Mouse (Mus musculus) MEL (cell line): ENCODE measurements around the gene Pih1d2. TPM values are rescaled to one million over a fixed set of nuclear protein-coding genes. Genes with fewer than 3 reads are reported as not detected.

Source experiments
- DNase-seq: peaks from one replicate; pipeline ENCODE4 v3.0.0; 2011; ENCODE audit warnings: low read depth, low spot score
- H3K27ac ChIP-seq: 2 replicates; pipeline ENCODE4 v1.5.1; 2012; ENCODE audit warnings: low read depth, mild to moderate bottlenecking, control low read depth, low read length, moderate library complexity; ENCODE audit not compliant: control insufficient read depth
- H3K27me3 ChIP-seq, 2 experiments: fragments of 150-350 bp in 1 of 2; sonication (generic) in 1 of 2; 2 replicates each; pipeline ENCODE4 v1.6.1; 2012; ENCODE audit warnings: low read length in 2 of 2, mild to moderate bottlenecking in 2 of 2, improper control_type of control experiment in 1 of 2, moderate library complexity in 1 of 2; ENCODE audit not compliant: insufficient read depth in 2 of 2, control insufficient read depth in 1 of 2
- H3K36me3 ChIP-seq, 2 experiments: 2 replicates each; pipeline ENCODE4 v1.6.1; 2012 to 2014; ENCODE audit warnings: low read length in 2 of 2, improper control_type of control experiment in 1 of 2, inconsistent platforms in 1 of 2, mild to moderate bottlenecking in 1 of 2; ENCODE audit not compliant: insufficient read depth in 2 of 2, control insufficient read depth in 1 of 2
- H3K4me1 ChIP-seq, 2 experiments: fragments of 150-350 bp in 1 of 2; sonication (generic) in 1 of 2; 2 replicates each; pipeline ENCODE4 v1.6.1; 2012; ENCODE audit warnings: low read length in 2 of 2, improper control_type of control experiment in 1 of 2, mild to moderate bottlenecking in 1 of 2; ENCODE audit not compliant: insufficient read depth in 2 of 2, control insufficient read depth in 1 of 2
- H3K4me3 ChIP-seq, 2 experiments: fragments of 150-350 bp in 1 of 2; sonication (generic) in 1 of 2; 2 replicates each; pipeline ENCODE4 v1.5.1; 2012; ENCODE audit warnings: low read depth in 2 of 2, low read length in 2 of 2, mild to moderate bottlenecking in 2 of 2, moderate library complexity in 2 of 2, control low read depth in 1 of 2, improper control_type of control experiment in 1 of 2; ENCODE audit not compliant: control insufficient read depth in 1 of 2, insufficient read depth in 1 of 2
- H3K79me2 ChIP-seq: 2 replicates; pipeline ENCODE4 v1.6.1; 2012; ENCODE audit warnings: mild to moderate bottlenecking, low read length, moderate library complexity; ENCODE audit not compliant: control insufficient read depth, poor library complexity, insufficient read depth
- H3K9ac ChIP-seq: 2 replicates; pipeline ENCODE4 v1.6.1; 2012; ENCODE audit warnings: low read depth, mild to moderate bottlenecking, control low read depth, low read length, moderate library complexity; ENCODE audit not compliant: control insufficient read depth, poor library complexity, severe bottlenecking
- H3K9me3 ChIP-seq: fragments of 150-350 bp; sonication (generic); replicated peaks from 2 replicates; pipeline ENCODE4 v1.6.1; 2012; ENCODE audit warnings: mild to moderate bottlenecking, low read length, improper control_type of control experiment, moderate library complexity; ENCODE audit not compliant: insufficient read depth
- CHD1 ChIP-seq: IDR thresholded peaks from 2 replicates; pipeline ENCODE4 v1.6.1; 2012; ENCODE audit warnings: low read depth, mild to moderate bottlenecking, inconsistent platforms, low read length, improper control_type of control experiment
- E2F4 ChIP-seq: IDR thresholded peaks from 2 replicates; pipeline ENCODE4 v1.6.1; 2011; ENCODE audit warnings: low read depth, low read length, improper control_type of control experiment, borderline replicate concordance
- ELF1 ChIP-seq: IDR thresholded peaks from 2 replicates; pipeline ENCODE4 v1.6.1; 2014; ENCODE audit warnings: low read depth, mild to moderate bottlenecking, inconsistent platforms, low read length, improper control_type of control experiment, moderate library complexity
- GATA1 ChIP-seq: IDR thresholded peaks from 2 replicates; pipeline ENCODE4 v1.6.1; 2011; ENCODE audit warnings: low read depth, low read length, improper control_type of control experiment
- MAX ChIP-seq: IDR thresholded peaks from 2 replicates; pipeline ENCODE4 v1.6.1; 2011; ENCODE audit warnings: low read length, improper control_type of control experiment
- MAZ ChIP-seq: IDR thresholded peaks from 2 replicates; pipeline ENCODE4 v1.6.1; 2012; ENCODE audit warnings: low read depth, mild to moderate bottlenecking, inconsistent platforms, low read length, improper control_type of control experiment
- MEF2A ChIP-seq: IDR thresholded peaks from 2 replicates; pipeline ENCODE4 v1.6.1; 2014; ENCODE audit warnings: low read depth, mild to moderate bottlenecking, inconsistent platforms, low read length, improper control_type of control experiment; ENCODE audit not compliant: poor library complexity, insufficient replicate concordance, severe bottlenecking; ENCODE audit errors: extremely low read depth
- MXI1 ChIP-seq: IDR thresholded peaks from 2 replicates; pipeline ENCODE4 v1.6.1; 2011; ENCODE audit warnings: mild to moderate bottlenecking, low read depth, low read length, improper control_type of control experiment
- MYB ChIP-seq: IDR thresholded peaks from 2 replicates; pipeline ENCODE4 v1.6.1; 2011; ENCODE audit warnings: mild to moderate bottlenecking, low read depth, low read length, improper control_type of control experiment
- MYC ChIP-seq: IDR thresholded peaks from 2 replicates; pipeline ENCODE4 v1.6.1; 2011; ENCODE audit warnings: low read depth, mild to moderate bottlenecking, low read length, improper control_type of control experiment, moderate library complexity
- NELFE ChIP-seq: IDR thresholded peaks from 2 replicates; pipeline ENCODE4 v1.6.1; 2011; ENCODE audit warnings: low read depth, low read length, improper control_type of control experiment
- POLR2A ChIP-seq, 2 experiments: IDR thresholded peaks; 2 replicates each; pipeline ENCODE4 v1.6.1; 2011 to 2012; ENCODE audit warnings: low read length in 2 of 2, mild to moderate bottlenecking in 2 of 2, control low read depth in 1 of 2, improper control_type of control experiment in 1 of 2, low read depth in 1 of 2, moderate library complexity in 1 of 2; ENCODE audit not compliant: control insufficient read depth in 1 of 2, insufficient read depth in 1 of 2, poor library complexity in 1 of 2
- POLR2AphosphoS5 ChIP-seq: IDR thresholded peaks from 2 replicates; pipeline ENCODE4 v1.6.1; 2012; ENCODE audit warnings: low read depth, borderline replicate concordance, mild to moderate bottlenecking, inconsistent platforms, low read length, moderate library complexity, mixed read lengths
- SIN3A ChIP-seq: IDR thresholded peaks from 2 replicates; pipeline ENCODE4 v1.6.1; 2012; ENCODE audit warnings: low read length, improper control_type of control experiment, inconsistent platforms
- SMC3 ChIP-seq: IDR thresholded peaks from 2 replicates; pipeline ENCODE4 v1.6.1; 2011; ENCODE audit warnings: low read depth, low read length, improper control_type of control experiment
- TAL1 ChIP-seq: IDR thresholded peaks from 2 replicates; pipeline ENCODE4 v1.6.1; 2012; ENCODE audit warnings: mild to moderate bottlenecking, inconsistent platforms, low read length, moderate library complexity, mixed read lengths
- USF1 ChIP-seq: IDR thresholded peaks from 2 replicates; pipeline ENCODE4 v1.6.1; 2014; ENCODE audit warnings: low read depth, mild to moderate bottlenecking, inconsistent platforms, low read length, improper control_type of control experiment, moderate library complexity
- ZC3H11A ChIP-seq: IDR thresholded peaks from 2 replicates; pipeline ENCODE4 v1.6.1; 2012; ENCODE audit warnings: low read depth, mild to moderate bottlenecking, inconsistent platforms, low read length, improper control_type of control experiment
- ZKSCAN1 ChIP-seq: IDR thresholded peaks from 2 replicates; pipeline ENCODE4 v1.6.1; 2012; ENCODE audit warnings: low read depth, mild to moderate bottlenecking, inconsistent platforms, low read length, improper control_type of control experiment, moderate library complexity
- ZNF384 ChIP-seq: IDR thresholded peaks from 2 replicates; pipeline ENCODE4 v1.6.1; 2012; ENCODE audit warnings: low read depth, mild to moderate bottlenecking, inconsistent platforms, low read length, improper control_type of control experiment
- polyA plus RNA-seq, 2 experiments: library from polyadenylated mRNA; stranded (reverse) in 1 of 2; unstranded in 1 of 2; fragments of >175 nt in 1 of 2; fragments of >200 nt in 1 of 2; gene quantifications; 2 replicates each; pipeline versions ENCODE4 v1.2.1 to v1.2.4; 2012; ENCODE audit warnings: low replicate concordance in 2 of 2, low read depth in 1 of 2; ENCODE audit not compliant: insufficient read length in 2 of 2, insufficient read depth in 1 of 2, missing spikeins in 1 of 2
- total RNA-seq: library from RNA; depleted of rRNA; stranded (reverse); fragments of 300-350 nt; gene quantifications from 2 replicates; pipeline ENCODE4 v1.2.3, GENCODE M21; 2012

Pih1d2 gene
- total and polyA plus RNA-seq, 3 experiments = 4.6 to 5.3 TPM; not detected in 1

GRCm38 (mm10) chr9:50567372-50567771 lies 49.7 kb upstream of the Pih1d2 start:
- H3K9ac ChIP-seq = no peak overlapping the region
- no peaks in the 10 kb centered on the region; a peak in 3 of 4 replicates for H3K27me3 ChIP-seq
- no peak overlapping the region for H3K4me3 ChIP-seq
- H3K79me2 ChIP-seq = no peaks in the 10 kb centered on the region
- no peak overlapping the region for H3K27ac ChIP-seq
- H3K4me1 ChIP-seq = no peaks in the 10 kb centered on the region
- no peaks in the 10 kb centered on the region for H3K36me3 ChIP-seq
- DNase-seq = no peak
- H3K9me3 ChIP-seq = no peaks in the 10 kb centered on the region
- no peak for TF ChIP-seq USF1
- TF ChIP-seq GATA1 = no peak
- TF ChIP-seq CHD1 = no peak
- no peak for TF ChIP-seq MAX
- TF ChIP-seq TAL1 = no peak
- no peak for TF ChIP-seq MEF2A
- no peak for TF ChIP-seq ZNF384
- TF ChIP-seq POLR2AphosphoS5 = no peak
- no peak for TF ChIP-seq ZKSCAN1
- TF ChIP-seq SMC3 = no peak
- no peak for TF ChIP-seq E2F4
- no peak for TF ChIP-seq MAZ

GRCm38 (mm10) chr9:50567881-50568280 lies 49.2 kb upstream of the Pih1d2 start:
- H3K9me3 ChIP-seq = no peaks in the 10 kb centered on the region
- no peak for DNase-seq
- H3K79me2 ChIP-seq = no peaks in the 10 kb centered on the region
- H3K4me1 ChIP-seq = no peaks in the 10 kb centered on the region
- no peak for TF ChIP-seq MYC
- TF ChIP-seq MAX = no peak
- no peak for TF ChIP-seq NELFE
- TF ChIP-seq ELF1 = no peak
- no peak for TF ChIP-seq POLR2A (IDR thresholded peaks at IDR 0.05; ENCODE audit: control insufficient read depth in 1 of 2, insufficient read depth in 1 of 2, low read depth in 1 of 2, low read length in 2 of 2, poor library complexity in 1 of 2)
- no peak for TF ChIP-seq SIN3A
- no peak for TF ChIP-seq MYB
- no peak for TF ChIP-seq ZC3H11A
- TF ChIP-seq ZNF384 = no peak
- TF ChIP-seq MAZ = no peak
- no peak for TF ChIP-seq MXI1
- TF ChIP-seq SMC3 = no peak
- H3K27me3 ChIP-seq = no peaks in the 10 kb centered on the region; a peak in 2 of 4 replicates
- H3K27ac ChIP-seq = no peak overlapping the region
- H3K4me3 ChIP-seq = no peak overlapping the region
- H3K9ac ChIP-seq = no peak overlapping the region
- H3K36me3 ChIP-seq = no peaks in the 10 kb centered on the region
